Mouse (Mus musculus) small intestine, adult 2 months (tissue): ENCODE results near the gene Ldhd. TPM values are rescaled to one million over a fixed set of nuclear protein-coding genes. Genes with fewer than 3 reads are reported as not detected.

Source experiments
- H3K27ac ChIP-seq: fragments of 200-500 bp; 2 replicates; pipeline ENCODE4 v1.5.1; 2012; ENCODE audit warnings: low read depth, low read length, control low read depth, inconsistent platforms; ENCODE audit not compliant: insufficient read depth
- H3K27me3 ChIP-seq: fragments of 200-500 bp; 2 replicates; pipeline ENCODE4 v1.6.1; 2012; ENCODE audit warnings: mild to moderate bottlenecking, moderate library complexity, low read length, inconsistent platforms; ENCODE audit not compliant: control insufficient read depth, insufficient read depth
- H3K36me3 ChIP-seq: fragments of 200-500 bp; 2 replicates; pipeline ENCODE4 v1.6.1; 2012; ENCODE audit warnings: mild to moderate bottlenecking, low read length, control low read depth, inconsistent platforms; ENCODE audit not compliant: control insufficient read depth, insufficient read depth
- H3K4me1 ChIP-seq: fragments of 200-500 bp; 2 replicates; pipeline ENCODE4 v1.6.1; 2012; ENCODE audit warnings: low read length, inconsistent platforms, mixed read lengths; ENCODE audit not compliant: control insufficient read depth, insufficient read depth, insufficient read length
- H3K4me3 ChIP-seq: fragments of 200-500 bp; 2 replicates; pipeline ENCODE4 v1.5.1; 2012; ENCODE audit warnings: low read depth, mild to moderate bottlenecking, control low read depth, inconsistent platforms, low read length, moderate library complexity
- CTCF ChIP-seq: fragments of 200-500 bp; IDR thresholded peaks from 2 replicates; pipeline ENCODE4 v1.5.1; 2012; ENCODE audit warnings: low read depth, mild to moderate bottlenecking, control low read depth, inconsistent platforms, low read length, moderate library complexity, mixed read lengths; ENCODE audit not compliant: insufficient replicate concordance, insufficient read length; ENCODE audit errors: extremely low read depth
- POLR2A ChIP-seq: fragments of 200-500 bp; IDR thresholded peaks from 2 replicates; pipeline ENCODE4 v1.6.1; 2012; ENCODE audit warnings: low read depth, mild to moderate bottlenecking, control low read depth, inconsistent platforms, low read length, moderate library complexity
- WGBS: fragments of 180-500 bp; shearing (Covaris S2); methylation state at CpG from one replicate; pipeline ENCODE4 v1.1.7; 2018; 5-methylcytosine and 5-hydroxymethylcytosine counted together
- polyA plus RNA-seq: library from polyadenylated mRNA; depleted of rRNA; stranded (reverse); fragments of >200 nt; gene quantifications from 2 replicates; pipeline ENCODE4 v1.2.3, GENCODE M21; 2012; rRNA removed

Gene Ldhd
- polyA plus RNA-seq, 1 experiment: 2.8 TPM

DNA sequence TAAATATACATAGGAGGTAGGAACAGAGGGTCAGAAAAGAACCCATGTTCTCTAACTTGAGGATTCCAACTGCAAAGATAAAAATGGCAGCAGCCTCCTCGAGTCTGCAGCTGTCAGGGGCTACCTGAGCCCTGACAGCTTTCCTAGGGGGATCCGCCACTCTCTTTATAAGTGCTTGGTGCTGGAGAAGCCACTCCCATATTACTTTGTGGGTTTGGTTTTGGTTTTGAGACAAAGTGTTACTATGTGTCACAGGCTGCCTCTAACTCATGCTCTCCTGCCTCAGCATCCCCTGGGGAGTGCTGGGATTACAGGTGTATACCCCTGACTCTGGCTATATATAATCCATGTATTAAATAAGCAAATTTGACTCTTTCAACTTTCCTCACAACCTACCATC lies 56.2 kb downstream of the Ldhd start:
- no peaks in the 10 kb centered on the region for H3K36me3 ChIP-seq
- peaks cover 8% of the 10 kb centered on the region; the same call in 1 of the 2 replicates for H3K4me1 ChIP-seq
- TF ChIP-seq CTCF (no peak), POLR2A (no peak)
- WGBS: 85% methylated on average over 2 of the region's 2 CpGs
- H3K27me3 ChIP-seq: no peaks in the 10 kb centered on the region
- H3K4me3 ChIP-seq: no peak overlapping the region
- H3K27ac ChIP-seq: no peak overlapping the region

Other genes with a start within 250 kb of the Ldhd start
- 0.19 and 2.2 TPM in 2 replicates for gene Fa2h, start 236.6 kb downstream of the Ldhd start, polyA plus RNA-seq
- gene Wdr59, start 108.3 kb downstream of the Ldhd start, polyA plus RNA-seq: 2.1 and 2.2 TPM in 2 replicates
- 18.7 and 25.7 TPM in 2 replicates for gene Znrf1, start 94.3 kb downstream of the Ldhd start, polyA plus RNA-seq
- gene Zfp1, start 13.0 kb upstream of the Ldhd start, polyA plus RNA-seq: 1.3 and 1.6 TPM in 2 replicates
- 138 and 67,254 TPM in 2 replicates for gene Ctrb1, start 60.6 kb upstream of the Ldhd start, polyA plus RNA-seq
- 84.1 and 251 TPM in 2 replicates for gene Bcar1, start 113.4 kb upstream of the Ldhd start, polyA plus RNA-seq
- gene Cfdp1, start 223.9 kb upstream of the Ldhd start, polyA plus RNA-seq: 0.20 and 0.25 TPM in 2 replicates
- gene Tmem170, start 246.4 kb upstream of the Ldhd start, polyA plus RNA-seq: 4.2 and 11.0 TPM in 2 replicates